Mouse (Mus musculus): Measurements from ENCODE around the gene Mndal. TPM values are rescaled to one million over a fixed set of nuclear protein-coding genes. Genes with fewer than 3 reads are reported as not detected.

Gene Mndal
- polyA plus RNA-seq, 1 experiment = 12.3 TPM

Other genes starting within 250 kb of the Mndal start
- 9.3 and 10.6 TPM in 2 replicates for gene Ifi207, start 200.7 kb downstream of the Mndal start, polyA plus RNA-seq (2012; rRNA removed)
- gene Ifi204, start 175.5 kb downstream of the Mndal start, polyA plus RNA-seq (2012; rRNA removed) = 1.4 and 2.1 TPM in 2 replicates
- gene Ifi211, start 29.4 kb downstream of the Mndal start, polyA plus RNA-seq (2012; rRNA removed) = 2.2 and 2.8 TPM in 2 replicates
- 19.0 and 27.7 TPM in 2 replicates for gene Ifi203, start 181 bp upstream of the Mndal start, polyA plus RNA-seq (2012; rRNA removed)
- 0.06 and 0.40 TPM in 2 replicates for gene Ifi202b, start 40.3 kb upstream of the Mndal start, polyA plus RNA-seq (2012; rRNA removed)
- 1.2 and 2.7 TPM in 2 replicates for gene Ifi205, start 89.3 kb upstream of the Mndal start, polyA plus RNA-seq (2012; rRNA removed)
- 0.61 and 0.89 TPM in 2 replicates for gene Olfr433, start 98.2 kb upstream of the Mndal start, polyA plus RNA-seq (2012; rRNA removed)
- 0.71 TPM in 1 of 2 replicates, not detected in the other for gene Olfr432, start 106.7 kb upstream of the Mndal start, polyA plus RNA-seq (2012; rRNA removed)
- not detected in 2 replicates for gene Olfr430, start 124.1 kb upstream of the Mndal start, polyA plus RNA-seq (2012; rRNA removed)
- not detected in 2 replicates for gene Olfr429, start 141.8 kb upstream of the Mndal start, polyA plus RNA-seq (2012; rRNA removed)
- not detected in 2 replicates for gene Olfr427, start 154.4 kb upstream of the Mndal start, polyA plus RNA-seq (2012; rRNA removed)
- gene Olfr231, start 178.7 kb upstream of the Mndal start, polyA plus RNA-seq (2012; rRNA removed) = not detected in 2 replicates
- gene Olfr424, start 189.0 kb upstream of the Mndal start, polyA plus RNA-seq (2012; rRNA removed) = 0.11 TPM in 1 of 2 replicates, not detected in the other
- not detected in 2 replicates for gene Olfr420, start 213.1 kb upstream of the Mndal start, polyA plus RNA-seq (2012; rRNA removed)
- 0.01 and 0.08 TPM in 2 replicates for gene Spta1, start 230.3 kb upstream of the Mndal start, polyA plus RNA-seq (2012; rRNA removed)